Mouse (Mus musculus): ENCODE data around the gene Tvp23a.
A peak's percentile ranks its signal among the peaks of the same experiment; 100 is the strongest.

Tvp23a gene

GRCm38 (mm10) chr16:10453872-10454582 is 6.9 kb upstream of the Tvp23a start:
- DNase-seq (ENCODE audit: low spot score), result no peak

GRCm38 (mm10) chr16:10452445-10452896 is 5.3 kb upstream of the Tvp23a start:
- DNase-seq (ENCODE audit: low spot score), result peak; percentile 95

- DNase-seq (ENCODE audit: low spot score), result peak; percentile 27
Measured at GRCm38 (mm10) chr16:10451906-10452305, 4.7 kb upstream of the Tvp23a start.

- DNase-seq (ENCODE audit: low spot score), result no peak
Measured at GRCm38 (mm10) chr16:10448931-10449330, 1.8 kb upstream of the Tvp23a start.

GRCm38 (mm10) chr16:10447781-10448180 is 619 bp upstream of the Tvp23a start:
- DNase-seq (ENCODE audit: low spot score), result no peak

GRCm38 (mm10) chr16:10446573-10447263 is 444 bp downstream of the Tvp23a start:
- DNase-seq (ENCODE audit: low spot score), result no peak

GRCm38 (mm10) chr16:10443723-10444122 is 3.4 kb downstream of the Tvp23a start:
- no peak for DNase-seq (ENCODE audit: low spot score)

GRCm38 (mm10) chr16:10441761-10442160 is 5.4 kb downstream of the Tvp23a start:
- DNase-seq (ENCODE audit: low spot score), result no peak

- DNase-seq (ENCODE audit: low spot score), result no peak
Measured at GRCm38 (mm10) chr16:10441328-10441727, 5.8 kb downstream of the Tvp23a start.

- no peak for DNase-seq (ENCODE audit: low spot score)
Measured at GRCm38 (mm10) chr16:10438055-10438454, 9.1 kb downstream of the Tvp23a start.

GRCm38 (mm10) chr16:10436166-10436565 is 11.0 kb downstream of the Tvp23a start:
- DNase-seq (ENCODE audit: low spot score), result no peak

- no peak for DNase-seq (ENCODE audit: low spot score)
Measured at GRCm38 (mm10) chr16:10433344-10433743, 13.8 kb downstream of the Tvp23a start.

- DNase-seq (ENCODE audit: low spot score), result no peak
Measured at GRCm38 (mm10) chr16:10432387-10432786, 14.8 kb downstream of the Tvp23a start.

GRCm38 (mm10) chr16:10431911-10432310 is 15.3 kb downstream of the Tvp23a start:
- no peak for DNase-seq (ENCODE audit: low spot score)

- DNase-seq (ENCODE audit: low spot score), result no peak
Measured at GRCm38 (mm10) chr16:10420447-10421054, 26.6 kb downstream of the Tvp23a start.

GRCm38 (mm10) chr16:10417723-10418259 is 29.4 kb downstream of the Tvp23a start:
- no peak for DNase-seq (ENCODE audit: low spot score)

GRCm38 (mm10) chr16:10416866-10417265 is 30.3 kb downstream of the Tvp23a start:
- DNase-seq (ENCODE audit: low spot score), result no peak

- peak; percentile 52 for DNase-seq (ENCODE audit: low spot score)
Measured at GRCm38 (mm10) chr16:10415976-10416375, 31.2 kb downstream of the Tvp23a start.

GRCm38 (mm10) chr16:10411764-10412746 is 35.1 kb downstream of the Tvp23a start, which contains the start of gene Nubp1:
Nubp1 (plus strand) TSS chr16:10411948.
- DNase-seq (ENCODE audit: low spot score), result peak; percentile 96

- peak; percentile 80 for DNase-seq (ENCODE audit: low spot score)
Measured at GRCm38 (mm10) chr16:10399160-10399559, 48.0 kb downstream of the Tvp23a start.

GRCm38 (mm10) chr16:10398755-10399154 is 48.4 kb downstream of the Tvp23a start:
- DNase-seq (ENCODE audit: low spot score), result no peak
